Mouse (Mus musculus) lung, embryonic 16.5 days (tissue): ENCODE data around the gene Asna1. TPM values are rescaled to one million over a fixed set of nuclear protein-coding genes. Genes with fewer than 3 reads are reported as not detected.

Experiments used
- ATAC-seq: fragments of 200-750 bp; cut with Nextera tagmentation; 2 replicates; pipeline ENCODE4 v1.8.0; 2017; ENCODE audit warnings: low read depth, mild to moderate bottlenecking, moderate library complexity
- H3K27ac ChIP-seq: fragments of 300-500 bp; sonication (generic); 2 replicates; pipeline ENCODE4 v1.5.1; 2014; ENCODE audit warnings: mild to moderate bottlenecking, control low read depth, low read length
- H3K27me3 ChIP-seq: fragments of 300-500 bp; sonication (generic); 2 replicates; pipeline ENCODE4 v1.6.1; 2014; ENCODE audit warnings: low read depth, low read length, mixed read lengths; ENCODE audit not compliant: control insufficient read depth, insufficient read depth
- H3K36me3 ChIP-seq: fragments of 300-500 bp; sonication (generic); 2 replicates; pipeline ENCODE4 v1.6.1; 2014; ENCODE audit warnings: low read length; ENCODE audit not compliant: control insufficient read depth, insufficient read depth
- H3K4me1 ChIP-seq: fragments of 300-500 bp; sonication (generic); replicated peaks from 2 replicates; pipeline ENCODE4 v1.6.1; 2014; ENCODE audit warnings: low read length, mixed read lengths; ENCODE audit not compliant: control insufficient read depth, insufficient read depth
- H3K4me2 ChIP-seq: fragments of 300-500 bp; sonication (generic); 2 replicates; pipeline ENCODE4 v1.6.1; 2014; ENCODE audit warnings: low read depth, low read length, control low read depth
- H3K4me3 ChIP-seq: fragments of 300-500 bp; sonication (generic); 2 replicates; pipeline ENCODE4 v1.5.1; 2014; ENCODE audit warnings: mild to moderate bottlenecking, low read length, control low read depth
- H3K9ac ChIP-seq: fragments of 300-500 bp; sonication (generic); 2 replicates; pipeline ENCODE4 v1.6.1; 2014; ENCODE audit warnings: low read length, control low read depth
- H3K9me3 ChIP-seq: fragments of 300-500 bp; sonication (generic); 2 replicates; pipeline ENCODE4 v1.6.1; 2016; ENCODE audit warnings: low read length; ENCODE audit not compliant: control insufficient read depth
- WGBS: fragments of 180-500 bp; shearing (Covaris S2); extraction: QIAGEN DNeasy Blood & Tissue Kit; methylation state at CpG from one replicate; pipeline ENCODE4 v1.1.7; 2014; 5-methylcytosine and 5-hydroxymethylcytosine counted together
- microRNA-seq: library from miRNA; unstranded; fragments of <30 nt; microRNA quantifications from one replicate; pipeline ENCODE4, GENCODE M21; 2016
- polyA plus RNA-seq: library from polyadenylated mRNA; unstranded; fragments of >200 nt; fragmentation: Nextera tagmentation; extraction: Ambion mirVana; gene quantifications from 2 replicates; pipeline ENCODE4 v1.2.1, GENCODE M21; 2015

Gene Asna1
- polyA plus RNA-seq, 1 experiment from 2014 or later: 122 TPM

GRCm38 (mm10) chr8:84973803-84974542, 51.1 kb downstream of the Asna1 start:
- no peak for ATAC-seq
- no peak overlapping the region for H3K4me2 ChIP-seq
- H3K9me3 ChIP-seq: no peaks in the 10 kb centered on the region
- peaks cover 46% of the 10 kb centered on the region for H3K4me1 ChIP-seq
- peak overlapping the region; percentile 37; the same call in 1 of the 2 replicates for H3K27ac ChIP-seq
- H3K4me3 ChIP-seq: no peak overlapping the region
- WGBS: 53% methylated on average over 4 of the region's 4 CpGs
- no peak overlapping the region for H3K9ac ChIP-seq
- peaks cover 21% of the 10 kb centered on the region for H3K36me3 ChIP-seq
- H3K27me3 ChIP-seq: no peaks in the 10 kb centered on the region

GRCm38 (mm10) chr8:84973079-84973478, 52.0 kb downstream of the Asna1 start:
- Histone ChIP-seq H3K4me1 (peaks cover 45% of the 10 kb centered on the region), H3K27me3 (no peaks in the 10 kb centered on the region), H3K36me3 (peaks cover 21% of the 10 kb centered on the region), H3K9ac (no peak overlapping the region), H3K4me3 (no peak overlapping the region), H3K4me2 (no peak overlapping the region), H3K9me3 (no peaks in the 10 kb centered on the region), H3K27ac (no peak overlapping the region)
- 78% methylated on average over 1 of the region's 1 CpGs for WGBS
- ATAC-seq: no peak

GRCm38 (mm10) chr8:84970913-84971312, 54.2 kb downstream of the Asna1 start:
- Histone ChIP-seq H3K27ac (no peak overlapping the region), H3K27me3 (no peaks in the 10 kb centered on the region), H3K4me2 (peak overlapping the region; percentile 78), H3K4me1 (peaks cover 36% of the 10 kb centered on the region), H3K9me3 (no peaks in the 10 kb centered on the region), H3K9ac (peak overlapping the region; percentile 85), H3K4me3 (peak overlapping the region; percentile 80), H3K36me3 (peaks cover 21% of the 10 kb centered on the region)
- 52% methylated on average over 5 of the region's 5 CpGs for WGBS
- ATAC-seq: no peak

GRCm38 (mm10) chr8:84970135-84970790, 54.8 kb downstream of the Asna1 start:
- peak overlapping the region; percentile 78 for H3K4me2 ChIP-seq
- peak overlapping the region; percentile 89 for H3K27ac ChIP-seq
- peak overlapping the region; percentile 85 for H3K9ac ChIP-seq
- H3K9me3 ChIP-seq: no peaks in the 10 kb centered on the region
- peak overlapping the region; percentile 80 for H3K4me3 ChIP-seq
- H3K27me3 ChIP-seq: no peaks in the 10 kb centered on the region
- H3K4me1 ChIP-seq: peaks cover 31% of the 10 kb centered on the region
- WGBS: 3% methylated on average over 21 of the region's 21 CpGs
- peaks cover 21% of the 10 kb centered on the region for H3K36me3 ChIP-seq
- ATAC-seq: no peak

GRCm38 (mm10) chr8:84969241-84970134, 55.6 kb downstream of the Asna1 start, which contains the start of the genes Gm49661, Prdx2 and Rnaseh2a:
TSS of gene Gm49661 (minus strand) at chr8:84969433.
TSS of gene Prdx2 (plus strand) at chr8:84969587.
TSS of gene Rnaseh2a (minus strand) at chr8:84969767.
- peaks cover 29% of the 10 kb centered on the region for H3K4me1 ChIP-seq
- H3K9ac ChIP-seq: peak within 1 kb of the TSS; percentile 85
- peak within 1 kb of the TSS; percentile 78 for H3K4me2 ChIP-seq
- under 1% methylated on average over 52 of the region's 56 CpGs for WGBS
- H3K9me3 ChIP-seq: no peaks in the 10 kb centered on the region
- H3K4me3 ChIP-seq: peak within 1 kb of the TSS; percentile 80
- H3K27ac ChIP-seq: peak within 1 kb of the TSS; percentile 89
- H3K36me3 ChIP-seq: peaks cover 18% of the 10 kb centered on the region
- H3K27me3 ChIP-seq: no peaks in the 10 kb centered on the region
- ATAC-seq: peak; percentile 76

- no peaks in the 10 kb centered on the region for H3K27me3 ChIP-seq
- peak overlapping the region; percentile 80 for H3K4me3 ChIP-seq
- H3K27ac ChIP-seq: peak overlapping the region; percentile 89
- peak overlapping the region; percentile 85 for H3K9ac ChIP-seq
- ATAC-seq: no peak
- 5% methylated on average over 2 of the region's 2 CpGs for WGBS
- no peaks in the 10 kb centered on the region for H3K9me3 ChIP-seq
- peaks cover 16% of the 10 kb centered on the region for H3K36me3 ChIP-seq
- H3K4me2 ChIP-seq: peak overlapping the region; percentile 78
- H3K4me1 ChIP-seq: peaks cover 27% of the 10 kb centered on the region
Observed at GRCm38 (mm10) chr8:84968650-84969049, 56.4 kb downstream of the Asna1 start.

Small RNA genes lying within 50 kb of the gene (microRNA-seq; reads per million reads assigned to microRNA genes)
- gene Mir7070: 0.59 reads per million

Other genes with a start within 250 kb of the Asna1 start
- gene Nfix, start 224.9 kb downstream of the Asna1 start, polyA plus RNA-seq: 43.9 and 44.6 TPM in 2 replicates
- 6.3 and 6.5 TPM in 2 replicates for gene Dand5, start 202.5 kb downstream of the Asna1 start, polyA plus RNA-seq
- gene Gadd45gip1, start 193.8 kb downstream of the Asna1 start, polyA plus RNA-seq: 38.6 and 43.0 TPM in 2 replicates
- 110 and 120 TPM in 2 replicates for gene Rad23a, start 184.6 kb downstream of the Asna1 start, polyA plus RNA-seq
- 980 and 996 TPM in 2 replicates for gene Calr, start 178.3 kb downstream of the Asna1 start, polyA plus RNA-seq
- gene Farsa, start 168.3 kb downstream of the Asna1 start, polyA plus RNA-seq: 90.1 and 93.3 TPM in 2 replicates
- gene Syce2, start 153.2 kb downstream of the Asna1 start, polyA plus RNA-seq: 58.7 and 59.6 TPM in 2 replicates
- 36.7 and 37.3 TPM in 2 replicates for gene Gcdh, start 131.4 kb downstream of the Asna1 start, polyA plus RNA-seq
- 1.5 and 4.9 TPM in 2 replicates for gene Klf1, start 123.4 kb downstream of the Asna1 start, polyA plus RNA-seq
- 19.9 and 21.1 TPM in 2 replicates for gene Dnase2a, start 116.7 kb downstream of the Asna1 start, polyA plus RNA-seq
- 0.64 and 0.72 TPM in 2 replicates for gene Mast1, start 87.9 kb downstream of the Asna1 start, polyA plus RNA-seq
- gene Rtbdn, start 78.3 kb downstream of the Asna1 start, polyA plus RNA-seq: 0.23 and 0.29 TPM in 2 replicates
- not detected in 2 replicates for gene Gm49661, start 55.8 kb downstream of the Asna1 start, polyA plus RNA-seq
- gene Prdx2, start 55.7 kb downstream of the Asna1 start, polyA plus RNA-seq: 644 and 691 TPM in 2 replicates
- 114 and 119 TPM in 2 replicates for gene Rnaseh2a, start 55.5 kb downstream of the Asna1 start, polyA plus RNA-seq
- gene Junb, start 46.6 kb downstream of the Asna1 start, polyA plus RNA-seq: 13.7 and 15.5 TPM in 2 replicates
- gene Hook2, start 34.7 kb downstream of the Asna1 start, polyA plus RNA-seq: 24.2 and 27.2 TPM in 2 replicates
- gene Best2, start 10.8 kb downstream of the Asna1 start, polyA plus RNA-seq: not detected in 2 replicates
- gene Trir, start 1.5 kb upstream of the Asna1 start, polyA plus RNA-seq: 92.1 and 101 TPM in 2 replicates
- gene Tnpo2, start 11.6 kb upstream of the Asna1 start, polyA plus RNA-seq: 27.7 and 29.5 TPM in 2 replicates
- gene Fbxw9, start 34.8 kb upstream of the Asna1 start, polyA plus RNA-seq: 28.2 and 29.9 TPM in 2 replicates
- not detected in 2 replicates for gene Gm5741, start 42.7 kb upstream of the Asna1 start, polyA plus RNA-seq
- 51.9 and 53.9 TPM in 2 replicates for gene Dhps, start 46.5 kb upstream of the Asna1 start, polyA plus RNA-seq
- 134 and 137 TPM in 2 replicates for gene Wdr83os, start 55.5 kb upstream of the Asna1 start, polyA plus RNA-seq
- 45.4 and 45.8 TPM in 2 replicates for gene Wdr83, start 56.0 kb upstream of the Asna1 start, polyA plus RNA-seq
- gene Man2b1, start 58.0 kb upstream of the Asna1 start, polyA plus RNA-seq: 44.6 and 48.7 TPM in 2 replicates
- gene Zfp791, start 97.8 kb upstream of the Asna1 start, polyA plus RNA-seq: 3.4 and 3.7 TPM in 2 replicates
- gene Cks1brt, start 126.6 kb upstream of the Asna1 start, polyA plus RNA-seq: not detected in 2 replicates
- gene Olfr371, start 200.7 kb upstream of the Asna1 start, polyA plus RNA-seq: not detected in 2 replicates